Mouse (Mus musculus) C2C12 (cell line): Measurements from ENCODE around the gene Tmem127. TPM values are rescaled to one million over a fixed set of nuclear protein-coding genes. Genes with fewer than 3 reads are reported as not detected.

Experiments used
- H3K27me3 ChIP-seq: one replicate; pipeline ENCODE4 v1.6.1; 2011; ENCODE audit not compliant: control insufficient read depth, insufficient read depth, insufficient read length
- H3K36me3 ChIP-seq: one replicate; pipeline ENCODE4 v1.6.1; 2011; ENCODE audit not compliant: control insufficient read depth, insufficient read depth
- H3K4me3 ChIP-seq: one replicate; pipeline ENCODE4 v1.5.1; 2011; ENCODE audit warnings: mild to moderate bottlenecking, control low read depth; ENCODE audit not compliant: poor library complexity, insufficient read depth, severe bottlenecking
- H3K79me2 ChIP-seq: one replicate; pipeline ENCODE4 v1.6.1; 2011; ENCODE audit not compliant: control insufficient read depth, insufficient read depth
- H3K79me3 ChIP-seq: one replicate; pipeline ENCODE4 v1.6.1; 2011; ENCODE audit warnings: low read depth, control low read depth
- H3ac ChIP-seq: one replicate; pipeline ENCODE3; 2011; ENCODE audit warnings: low read depth; ENCODE audit not compliant: control insufficient read depth, insufficient read length
- CEBPB ChIP-seq: IDR thresholded peaks from one replicate; pipeline ENCODE4 v1.6.1; 2011; ENCODE audit warnings: low read depth, mild to moderate bottlenecking, control low read depth, moderate library complexity
- CTCF ChIP-seq: IDR thresholded peaks from one replicate; pipeline ENCODE4 v1.5.1; 2011; ENCODE audit not compliant: control insufficient read depth, insufficient read depth, insufficient read length
- FOSL1 ChIP-seq: IDR thresholded peaks from one replicate; pipeline ENCODE4 v1.8.0; 2011; ENCODE audit warnings: mild to moderate bottlenecking, low read length; ENCODE audit not compliant: poor library complexity, insufficient read depth, severe bottlenecking
- MAX ChIP-seq: IDR thresholded peaks from one replicate; pipeline ENCODE4 v1.6.1; 2011; ENCODE audit warnings: mild to moderate bottlenecking, control low read depth
- MYOD1 ChIP-seq: IDR thresholded peaks from one replicate; pipeline ENCODE4 v1.6.1; 2011; ENCODE audit warnings: low read depth; ENCODE audit not compliant: control insufficient read depth, insufficient read length
- MYOG ChIP-seq: IDR thresholded peaks from one replicate; pipeline ENCODE4 v1.6.1; 2011; ENCODE audit not compliant: control insufficient read depth, insufficient read length; ENCODE audit errors: extremely low read depth
- USF1 ChIP-seq: IDR thresholded peaks from one replicate; pipeline ENCODE4 v1.6.1; 2011; ENCODE audit warnings: low read depth, mild to moderate bottlenecking, control low read depth, moderate library complexity
- polyA plus RNA-seq: library from polyadenylated mRNA; unstranded; fragments of >200 nt; fragmentation: generic; extraction: Trizol; gene quantifications from one replicate; pipeline ENCODE4 v1.2.1, GENCODE M21; 2012; ENCODE audit warnings: missing spikeins

Tmem127 gene
- polyA plus RNA-seq, 1 experiment = 16.8 TPM

DNA sequence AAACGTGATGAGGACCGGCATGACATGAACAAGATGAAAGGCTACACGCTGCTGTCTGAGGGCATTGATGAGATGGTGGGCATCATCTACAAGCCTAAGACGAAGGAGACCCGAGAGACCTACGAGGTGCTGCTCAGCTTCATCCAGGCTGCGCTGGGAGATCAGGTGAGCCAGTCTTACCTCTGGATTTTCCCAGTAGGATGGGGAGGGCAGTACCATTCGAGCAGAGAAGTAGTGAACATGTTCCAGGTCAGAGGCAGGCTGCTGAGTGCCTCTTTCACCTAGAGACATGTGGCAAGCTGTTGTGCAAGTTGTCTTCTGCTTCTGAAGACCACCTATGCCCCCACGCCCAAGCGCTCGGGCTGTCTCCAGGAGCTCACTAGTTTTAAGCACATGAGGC lies 37.0 kb upstream of the Tmem127 start:
- Histone ChIP-seq H3K4me3 (no peak overlapping the region), H3ac (no peak overlapping the region), H3K36me3 (peaks cover 48% of the 10 kb centered on the region), H3K27me3 (no peaks in the 10 kb centered on the region), H3K79me2 (peaks cover 18% of the 10 kb centered on the region), H3K79me3 (peaks cover 13% of the 10 kb centered on the region)
- TF ChIP-seq USF1 (no peak), CTCF (no peak), MYOG (no peak), MAX (no peak), CEBPB (no peak), FOSL1 (no peak), MYOD1 (no peak)

DNA sequence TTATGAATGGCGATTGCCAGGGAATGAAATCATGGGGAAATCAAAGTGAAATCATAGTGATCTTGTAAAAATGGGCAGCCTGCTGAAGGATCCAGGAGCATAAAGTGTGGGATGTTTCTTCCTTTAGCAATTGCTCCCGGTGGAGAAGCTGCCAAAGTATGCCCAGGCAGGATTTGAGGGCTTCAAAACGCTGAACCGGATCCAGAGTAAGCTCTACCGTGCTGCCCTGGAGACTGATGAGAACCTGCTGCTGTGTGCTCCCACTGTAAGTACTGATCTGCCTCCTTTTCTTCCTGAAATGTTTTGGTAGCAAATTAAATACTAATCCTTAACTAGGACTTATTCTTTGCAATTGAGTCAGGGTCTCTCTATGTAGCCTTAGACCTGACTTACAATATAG lies 30.0 kb upstream of the Tmem127 start:
- Histone ChIP-seq H3K36me3 (peaks cover 85% of the 10 kb centered on the region), H3ac (no peak overlapping the region)
- TF ChIP-seq CEBPB = no peak
- no peak for TF ChIP-seq MYOD1
- no peak for TF ChIP-seq CTCF
- no peak for TF ChIP-seq USF1
- no peak for TF ChIP-seq FOSL1
- no peak for TF ChIP-seq MYOG
- no peak for TF ChIP-seq MAX

DNA sequence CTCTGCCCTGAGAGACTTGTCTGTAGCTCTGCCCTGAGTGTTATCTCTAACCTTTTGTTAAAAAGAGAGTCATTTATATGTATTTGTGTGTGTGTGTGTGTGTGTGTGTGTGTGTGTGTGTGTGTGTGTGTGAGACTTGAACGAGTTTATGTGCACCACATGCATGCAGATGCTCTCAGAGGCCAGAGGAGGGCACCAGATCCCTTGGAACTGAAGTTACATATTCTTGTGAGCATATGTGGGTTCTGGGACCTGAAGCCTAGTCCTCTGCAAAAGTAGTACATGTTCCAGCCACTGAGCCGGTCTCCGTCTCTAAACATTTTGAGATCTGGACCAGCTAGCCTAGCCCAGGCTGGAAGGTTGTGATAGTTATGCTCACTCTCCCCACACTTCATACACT lies 22.4 kb upstream of the Tmem127 start:
- H3K79me3 ChIP-seq = no peaks in the 10 kb centered on the region
- H3ac ChIP-seq = no peak overlapping the region
- no peak overlapping the region for H3K4me3 ChIP-seq
- no peaks in the 10 kb centered on the region for H3K79me2 ChIP-seq
- H3K27me3 ChIP-seq = no peaks in the 10 kb centered on the region
- TF ChIP-seq USF1 = no peak
- TF ChIP-seq MYOG = no peak
- TF ChIP-seq MAX = no peak
- TF ChIP-seq CEBPB = no peak
- TF ChIP-seq FOSL1 = no peak
- TF ChIP-seq MYOD1 = no peak
- peaks cover 92% of the 10 kb centered on the region for H3K36me3 ChIP-seq

More for the DNA sequence above, 30.0 kb upstream of the Tmem127 start:
- Histone ChIP-seq H3K4me3 (no peak overlapping the region), H3K79me3 (no peaks in the 10 kb centered on the region), H3K79me2 (no peaks in the 10 kb centered on the region), H3K27me3 (no peaks in the 10 kb centered on the region)

- TF ChIP-seq MYOG (no peak), CTCF (no peak), MAX (no peak), USF1 (no peak), FOSL1 (no peak), CEBPB (no peak), MYOD1 (no peak)
- no peaks in the 10 kb centered on the region for H3K79me2 ChIP-seq
- H3K79me3 ChIP-seq = no peaks in the 10 kb centered on the region
- no peaks in the 10 kb centered on the region for H3K27me3 ChIP-seq
- H3ac ChIP-seq = no peak overlapping the region
- no peak overlapping the region for H3K4me3 ChIP-seq
- H3K36me3 ChIP-seq = peaks cover 85% of the 10 kb centered on the region
These were observed 9.7 kb upstream of the Tmem127 start for GRCm38 (mm10) chr2:127237897-127238610.

GRCm38 (mm10) chr2:127240065-127240464 lies 7.6 kb upstream of the Tmem127 start:
- no peak for TF ChIP-seq USF1
- TF ChIP-seq FOSL1 = no peak
- TF ChIP-seq CEBPB = no peak
- no peak for TF ChIP-seq CTCF
- TF ChIP-seq MYOG = no peak
- no peak for TF ChIP-seq MYOD1
- TF ChIP-seq MAX = no peak
- H3K36me3 ChIP-seq = peaks cover 77% of the 10 kb centered on the region
- no peak overlapping the region for H3K4me3 ChIP-seq
- H3K79me3 ChIP-seq = no peaks in the 10 kb centered on the region
- no peaks in the 10 kb centered on the region for H3K79me2 ChIP-seq
- no peaks in the 10 kb centered on the region for H3K27me3 ChIP-seq
- H3ac ChIP-seq = no peak overlapping the region
